Mouse (Mus musculus): Measurements from ENCODE around the gene Ifitm3.

GRCm38 (mm10) chr7:141000881-141001708 lies 9.5 kb downstream of the Ifitm3 start:
- TF ChIP-seq CTCF (IDR thresholded peaks at IDR 0.05; ENCODE audit: extremely low read depth, insufficient read depth, insufficient read length, insufficient replicate concordance) (no peak), POLR2A (IDR thresholded peaks at IDR 0.05; ENCODE audit: low read depth, low read length) (no peak)
